Mouse (Mus musculus): ENCODE results near the gene Ogdh. TPM values are rescaled to one million over a fixed set of nuclear protein-coding genes. Genes with fewer than 3 reads are reported as not detected.
"Not testable (repeated sequence)": the region's sequence is repeated elsewhere in the genome, so short reads cannot be mapped to it uniquely, and the experiment has no call there.

Ogdh gene
- polyA plus RNA-seq, 1 experiment = 102 TPM

DNA sequence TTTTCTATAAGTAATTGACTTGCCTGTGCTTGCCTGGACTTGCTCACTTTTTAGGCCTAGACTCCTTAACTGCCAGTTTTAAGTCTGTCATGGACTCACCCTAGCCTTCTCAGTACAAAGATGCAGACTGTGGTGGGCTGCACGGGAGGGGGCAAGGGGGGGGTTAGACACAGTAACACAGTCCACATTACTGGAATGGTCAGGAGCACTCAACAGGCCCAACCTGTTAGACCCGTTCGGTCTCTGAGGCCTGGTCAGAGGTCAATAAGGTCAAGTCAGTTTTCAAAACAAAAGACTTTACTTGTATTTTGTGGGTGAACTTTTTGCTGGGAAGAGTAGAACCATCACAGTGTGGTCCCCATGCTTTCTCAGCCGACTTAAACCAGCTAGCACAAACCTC is 75.7 kb downstream of the Ogdh start:
- peaks cover 4% of the 10 kb centered on the region for H3K27me3 ChIP-seq (ENCODE audit: control insufficient read depth, insufficient read depth, insufficient read length)
- no peak for TF ChIP-seq MYOD1 (IDR thresholded peaks at IDR 0.05; ENCODE audit: control insufficient read depth, insufficient read length, low read depth)
- TF ChIP-seq MYOG (IDR thresholded peaks at IDR 0.05; ENCODE audit: control insufficient read depth, extremely low read depth, insufficient read length) = no peak
- TF ChIP-seq CTCF (IDR thresholded peaks at IDR 0.05; ENCODE audit: control insufficient read depth, insufficient read depth, insufficient read length) = no peak
- no peak for TF ChIP-seq MAX (IDR thresholded peaks at IDR 0.05)
- no peak for TF ChIP-seq CEBPB (IDR thresholded peaks at IDR 0.05; ENCODE audit: low read depth)
- TF ChIP-seq USF1 (IDR thresholded peaks at IDR 0.05; ENCODE audit: low read depth) = no peak
- no peak overlapping the region for H3K4me3 ChIP-seq (ENCODE audit: insufficient read depth, poor library complexity, severe bottlenecking)
- no peaks in the 10 kb centered on the region for H3K79me2 ChIP-seq (ENCODE audit: control insufficient read depth, insufficient read depth)
- H3K36me3 ChIP-seq (ENCODE audit: control insufficient read depth, insufficient read depth) = no peaks in the 10 kb centered on the region
- H3K79me3 ChIP-seq (ENCODE audit: low read depth) = no peaks in the 10 kb centered on the region
- no peak overlapping the region for H3ac ChIP-seq (ENCODE audit: control insufficient read depth, insufficient read length, low read depth)

GRCm38 (mm10) chr11:6367986-6368385 is 76.6 kb downstream of the Ogdh start:
- not testable (repeated sequence) for H3K4me3 ChIP-seq (ENCODE audit: insufficient read depth, poor library complexity, severe bottlenecking); H3K27me3 ChIP-seq (ENCODE audit: control insufficient read depth, insufficient read depth, insufficient read length); H3K79me3 ChIP-seq (ENCODE audit: low read depth); H3ac ChIP-seq (ENCODE audit: control insufficient read depth, insufficient read length, low read depth); H3K36me3 ChIP-seq (ENCODE audit: control insufficient read depth, insufficient read depth); H3K79me2 ChIP-seq (ENCODE audit: control insufficient read depth, insufficient read depth)

- H3ac ChIP-seq (ENCODE audit: control insufficient read depth, insufficient read length, low read depth) = no peak overlapping the region
- H3K36me3 ChIP-seq (ENCODE audit: control insufficient read depth, insufficient read depth) = no peaks in the 10 kb centered on the region
- no peaks in the 10 kb centered on the region for H3K79me3 ChIP-seq (ENCODE audit: low read depth)
- no peak overlapping the region for H3K4me3 ChIP-seq (ENCODE audit: insufficient read depth, poor library complexity, severe bottlenecking)
- no peaks in the 10 kb centered on the region for H3K79me2 ChIP-seq (ENCODE audit: control insufficient read depth, insufficient read depth)
- H3K27me3 ChIP-seq (ENCODE audit: control insufficient read depth, insufficient read depth, insufficient read length) = no peaks in the 10 kb centered on the region
- TF ChIP-seq MYOG (IDR thresholded peaks at IDR 0.05; ENCODE audit: control insufficient read depth, extremely low read depth, insufficient read length) (no peak), CEBPB (IDR thresholded peaks at IDR 0.05; ENCODE audit: low read depth) (no peak), USF1 (IDR thresholded peaks at IDR 0.05; ENCODE audit: low read depth) (no peak), CTCF (IDR thresholded peaks at IDR 0.05; ENCODE audit: control insufficient read depth, insufficient read depth, insufficient read length) (no peak)
These were observed 80.1 kb downstream of the Ogdh start for GRCm38 (mm10) chr11:6371376-6372155.

DNA sequence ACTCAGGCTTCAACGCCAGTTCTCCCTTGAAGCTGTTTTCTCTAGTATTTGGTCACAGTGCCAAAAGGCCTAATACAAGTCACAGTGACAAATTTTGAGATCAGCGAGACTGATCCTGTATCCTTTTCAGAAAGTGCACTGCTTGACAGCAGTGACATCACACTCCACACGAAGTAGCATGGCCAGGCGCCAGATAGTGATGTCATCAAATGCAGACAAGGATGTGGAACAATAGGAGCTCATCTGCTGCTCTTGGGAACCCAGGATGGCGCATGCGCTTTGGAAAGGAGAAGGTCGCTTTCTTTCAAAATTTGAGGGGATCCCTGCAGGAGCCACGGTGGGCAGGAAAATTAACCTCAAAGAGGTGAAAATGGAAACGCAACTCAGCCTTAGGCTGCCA is 81.4 kb downstream of the Ogdh start:
- Histone ChIP-seq H3K27me3 (ENCODE audit: control insufficient read depth, insufficient read depth, insufficient read length) (no peaks in the 10 kb centered on the region), H3K79me3 (ENCODE audit: low read depth) (no peaks in the 10 kb centered on the region), H3K36me3 (ENCODE audit: control insufficient read depth, insufficient read depth) (no peaks in the 10 kb centered on the region), H3ac (ENCODE audit: control insufficient read depth, insufficient read length, low read depth) (no peak overlapping the region), H3K79me2 (ENCODE audit: control insufficient read depth, insufficient read depth) (no peaks in the 10 kb centered on the region), H3K4me3 (ENCODE audit: insufficient read depth, poor library complexity, severe bottlenecking) (no peak overlapping the region)
- TF ChIP-seq CTCF (IDR thresholded peaks at IDR 0.05; ENCODE audit: control insufficient read depth, insufficient read depth, insufficient read length) (no peak), MYOG (IDR thresholded peaks at IDR 0.05; ENCODE audit: control insufficient read depth, extremely low read depth, insufficient read length) (no peak), FOSL1 (IDR thresholded peaks at IDR 0.05; ENCODE audit: insufficient read depth, low read length, poor library complexity, severe bottlenecking) (no peak), MYOD1 (IDR thresholded peaks at IDR 0.05; ENCODE audit: control insufficient read depth, insufficient read length, low read depth) (no peak), MAX (IDR thresholded peaks at IDR 0.05) (no peak), CEBPB (IDR thresholded peaks at IDR 0.05; ENCODE audit: low read depth) (no peak), USF1 (IDR thresholded peaks at IDR 0.05; ENCODE audit: low read depth) (no peak)

GRCm38 (mm10) chr11:6380916-6381315 is 89.5 kb downstream of the Ogdh start:
- no peak for TF ChIP-seq FOSL1 (IDR thresholded peaks at IDR 0.05; ENCODE audit: insufficient read depth, low read length, poor library complexity, severe bottlenecking)
- no peak for TF ChIP-seq MYOD1 (IDR thresholded peaks at IDR 0.05; ENCODE audit: control insufficient read depth, insufficient read length, low read depth)
- no peak for TF ChIP-seq CTCF (IDR thresholded peaks at IDR 0.05; ENCODE audit: control insufficient read depth, insufficient read depth, insufficient read length)
- TF ChIP-seq CEBPB (IDR thresholded peaks at IDR 0.05; ENCODE audit: low read depth) = no peak
- no peak for TF ChIP-seq MYOG (IDR thresholded peaks at IDR 0.05; ENCODE audit: control insufficient read depth, extremely low read depth, insufficient read length)
- TF ChIP-seq MAX (IDR thresholded peaks at IDR 0.05) = no peak
- no peak for TF ChIP-seq USF1 (IDR thresholded peaks at IDR 0.05; ENCODE audit: low read depth)
- H3K4me3 ChIP-seq (ENCODE audit: insufficient read depth, poor library complexity, severe bottlenecking) = no peak overlapping the region
- H3K79me3 ChIP-seq (ENCODE audit: low read depth) = no peaks in the 10 kb centered on the region
- no peaks in the 10 kb centered on the region for H3K79me2 ChIP-seq (ENCODE audit: control insufficient read depth, insufficient read depth)
- H3K36me3 ChIP-seq (ENCODE audit: control insufficient read depth, insufficient read depth) = no peaks in the 10 kb centered on the region
- no peak overlapping the region for H3ac ChIP-seq (ENCODE audit: control insufficient read depth, insufficient read length, low read depth)
- H3K27me3 ChIP-seq (ENCODE audit: control insufficient read depth, insufficient read depth, insufficient read length) = no peaks in the 10 kb centered on the region

GRCm38 (mm10) chr11:6388126-6388725 is 96.8 kb downstream of the Ogdh start:
- Histone ChIP-seq H3K79me3 (ENCODE audit: low read depth) (peaks cover 13% of the 10 kb centered on the region), H3ac (ENCODE audit: control insufficient read depth, insufficient read length, low read depth) (no peak overlapping the region), H3K4me3 (ENCODE audit: insufficient read depth, poor library complexity, severe bottlenecking) (no peak overlapping the region), H3K27me3 (ENCODE audit: control insufficient read depth, insufficient read depth, insufficient read length) (no peaks in the 10 kb centered on the region), H3K36me3 (ENCODE audit: control insufficient read depth, insufficient read depth) (peaks cover 4% of the 10 kb centered on the region), H3K79me2 (ENCODE audit: control insufficient read depth, insufficient read depth) (peaks cover 38% of the 10 kb centered on the region)
- no peak for TF ChIP-seq MYOG (IDR thresholded peaks at IDR 0.05; ENCODE audit: control insufficient read depth, extremely low read depth, insufficient read length)
- no peak for TF ChIP-seq MAX (IDR thresholded peaks at IDR 0.05)
- no peak for TF ChIP-seq CTCF (IDR thresholded peaks at IDR 0.05; ENCODE audit: control insufficient read depth, insufficient read depth, insufficient read length)
- no peak for TF ChIP-seq CEBPB (IDR thresholded peaks at IDR 0.05; ENCODE audit: low read depth)

Data from C2C12 (cell line).